Mouse (Mus musculus) ovary, postnatal 14 days (tissue): ENCODE data around the gene Calr.
"Not testable (repeated sequence)": the region's sequence is repeated elsewhere in the genome, so short reads cannot be mapped to it uniquely, and the experiment has no call there.

ENCODE experiments used
- DNase-seq: peaks from one replicate; pipeline ENCODE4 v3.0.0; 2022; ENCODE audit warnings: low spot score

Calr gene

GRCm38 (mm10) chr8:84844397-84845070 is 2.2 kb downstream of the Calr start:
- DNase-seq: no peak

GRCm38 (mm10) chr8:84841514-84841913 is 5.2 kb downstream of the Calr start:
- DNase-seq: no peak

GRCm38 (mm10) chr8:84840248-84840999 is 6.3 kb downstream of the Calr start, which contains the start of gene Rad23a:
TSS of gene Rad23a (minus strand) at chr8:84840665.
- peak; percentile 82 for DNase-seq

- DNase-seq: no peak
These were observed 6.9 kb downstream of the Calr start for GRCm38 (mm10) chr8:84839875-84840247.

- no peak for DNase-seq
These were observed 7.3 kb downstream of the Calr start for GRCm38 (mm10) chr8:84839411-84839810.

GRCm38 (mm10) chr8:84838513-84838912 is 8.2 kb downstream of the Calr start:
- no peak for DNase-seq

- no peak for DNase-seq
These were observed 8.7 kb downstream of the Calr start for GRCm38 (mm10) chr8:84837912-84838470.

- no peak for DNase-seq
These were observed 9.4 kb downstream of the Calr start for GRCm38 (mm10) chr8:84837149-84837911.

- DNase-seq: no peak
These were observed 11.6 kb downstream of the Calr start for GRCm38 (mm10) chr8:84834866-84835855.

- no peak for DNase-seq
These were observed 12.5 kb downstream of the Calr start for GRCm38 (mm10) chr8:84834002-84834865.

GRCm38 (mm10) chr8:84832759-84833742 is 13.7 kb downstream of the Calr start:
- no peak for DNase-seq

GRCm38 (mm10) chr8:84832034-84832717 is 14.6 kb downstream of the Calr start:
- peak; percentile 79 for DNase-seq

- no peak for DNase-seq
These were observed 15.2 kb downstream of the Calr start, which contains the start of gene Gadd45gip1 for GRCm38 (mm10) chr8:84831490-84831889. TSS of gene Gadd45gip1 (plus strand) at chr8:84831522.

GRCm38 (mm10) chr8:84826518-84826917 is 20.2 kb downstream of the Calr start:
- DNase-seq: not testable (repeated sequence)

- no peak for DNase-seq
These were observed 21.1 kb downstream of the Calr start for GRCm38 (mm10) chr8:84825636-84826035.

- DNase-seq: no peak
These were observed 23.1 kb downstream of the Calr start for GRCm38 (mm10) chr8:84823653-84824052.

GRCm38 (mm10) chr8:84822723-84823122 is 24.0 kb downstream of the Calr start, which contains the start of gene Dand5:
TSS of gene Dand5 (minus strand) at chr8:84822823.
- no peak for DNase-seq

GRCm38 (mm10) chr8:84816117-84816516 is 30.6 kb downstream of the Calr start:
- no peak for DNase-seq
